In the genomic region with DNA sequence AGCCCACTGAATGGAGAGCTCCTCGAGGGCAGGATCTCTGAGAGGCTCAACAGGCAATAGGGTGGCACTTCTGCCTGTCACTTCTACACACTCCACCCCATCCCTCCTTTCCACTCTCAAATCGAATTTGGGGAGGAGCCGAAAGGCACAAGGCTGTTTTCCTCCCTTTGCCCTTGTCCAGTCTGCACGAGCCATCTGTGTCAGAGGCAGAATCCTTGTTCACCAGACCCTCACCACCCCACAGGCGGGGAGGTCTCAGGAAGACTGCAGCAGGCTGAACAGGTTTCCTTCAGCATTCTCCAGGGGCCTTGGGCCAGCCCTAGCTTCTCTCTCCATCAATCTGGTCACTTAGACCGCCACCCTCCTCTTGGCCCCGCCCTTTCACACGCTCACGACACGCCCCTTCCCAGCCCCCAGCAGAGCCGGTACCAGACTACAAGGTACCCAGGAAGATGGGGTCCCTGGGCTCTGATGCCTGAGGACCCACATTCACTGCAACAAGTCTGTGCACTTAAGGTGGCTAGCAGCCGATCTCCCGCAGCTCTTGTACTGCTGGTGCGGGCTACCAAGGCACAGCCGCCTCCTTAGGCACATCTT, we compare ENCODE assay signal across 8 mouse cellular contexts. TPM values are rescaled to one million over a fixed set of nuclear protein-coding genes. Genes with fewer than 3 reads are reported as not detected.
DNase-seq lines count a peak whose midpoint lies in the region; ATAC-seq and TF ChIP-seq lines count a peak whose summit lies in the region.

No protein-coding gene starts in this region.

- no peak for TF ChIP-seq POLR2A in heart, adult 2 months (IDR thresholded peaks at IDR 0.05; ENCODE audit: insufficient read depth, low read depth, low read length)

- H3K9ac ChIP-seq in heart, adult 2 months (ENCODE audit: low read depth, low read length), result peak overlapping the region; percentile 52
- H3K9ac ChIP-seq in liver, embryonic 13.5 days, result no peak overlapping the region

- H3K4me3 ChIP-seq in embryonic facial prominence, embryonic 10.5 days, result peak overlapping the region; percentile 80
- peak overlapping the region; percentile 32 for H3K4me3 ChIP-seq in heart, adult 2 months
- 0 out of 2 replicates have a peak overlapping the region, but pooled peaks have one; percentile 48 for H3K4me3 ChIP-seq in liver, embryonic 13.5 days (replicated peaks)

- DNase-seq in cerebellum, adult 18-20 months, result peak; percentile 23 to 40
- no peak for DNase-seq in cerebellum, adult 9-10 months
- peak; percentile 81 for DNase-seq in embryonic facial prominence, embryonic 10.5 days (ENCODE audit: low spot score)
- DNase-seq in heart, adult 2 months, result peak; percentile 66 to 79
- DNase-seq in layer of hippocampus, adult 18-20 months (ENCODE audit: low spot score in 2 of 2), result peak; percentile 71 to 84
- no peak for DNase-seq in liver, embryonic 13.5 days
- peak; percentile 82 to 88 for DNase-seq in right cerebral cortex, postnatal 10 days (ENCODE audit: low spot score in 2 of 2)

- H3K4me2 ChIP-seq in liver, embryonic 13.5 days, result peak overlapping the region; percentile 68

- intact Hi-C loops in heart, adult 2 months (cut with DNase I), result loop anchor here (2.0 kb wide), 1 partner anchor 34 kb away; no protein-coding TSS in a partner anchor

- no peaks in the 10 kb centered on the region for H3K36me3 ChIP-seq in embryonic facial prominence, embryonic 10.5 days (replicated peaks)
- no peaks in the 10 kb centered on the region for H3K36me3 ChIP-seq in heart, adult 2 months (ENCODE audit: control insufficient read depth, insufficient read depth, low read length)
- H3K36me3 ChIP-seq in liver, embryonic 13.5 days, result no peaks in the 10 kb centered on the region

- no peak for TF ChIP-seq CTCF in heart, adult 2 months (IDR thresholded peaks at IDR 0.05)

- H3K27me3 ChIP-seq in embryonic facial prominence, embryonic 10.5 days (replicated peaks; ENCODE audit: low read depth, poor library complexity, severe bottlenecking), result peaks cover 23% of the 10 kb centered on the region
- no peaks in the 10 kb centered on the region for H3K27me3 ChIP-seq in heart, adult 2 months (ENCODE audit: control insufficient read depth, insufficient read depth, low read length)
- H3K27me3 ChIP-seq in liver, embryonic 13.5 days, result peaks cover 43% of the 10 kb centered on the region

- peaks cover 91% of the 10 kb centered on the region for H3K4me1 ChIP-seq in embryonic facial prominence, embryonic 10.5 days
- peaks cover 8% of the 10 kb centered on the region for H3K4me1 ChIP-seq in heart, adult 2 months (ENCODE audit: control insufficient read depth, insufficient read depth, low read length)
- H3K4me1 ChIP-seq in liver, embryonic 13.5 days (replicated peaks), result peaks cover 18% of the 10 kb centered on the region; the same call in 1 of the 2 replicates

- H3K9me3 ChIP-seq in embryonic facial prominence, embryonic 10.5 days, result no peaks in the 10 kb centered on the region
- no peaks in the 10 kb centered on the region for H3K9me3 ChIP-seq in liver, embryonic 13.5 days (replicated peaks)

- no peaks in the 10 kb centered on the region for H3K79me2 ChIP-seq in heart, adult 2 months (replicated peaks; ENCODE audit: control insufficient read depth, insufficient read depth, low read length)

- ATAC-seq in liver, embryonic 13.5 days (ENCODE audit: low read depth), result no peak
- no peak for ATAC-seq in megakaryocyte-erythroid progenitor cell, adult 5-6 weeks (replicated peaks; ENCODE audit: low FRiP score, low TSS enrichment, poor library complexity, severe bottlenecking)

- peak overlapping the region; percentile 86 for H3K27ac ChIP-seq in embryonic facial prominence, embryonic 10.5 days (replicated peaks)
- H3K27ac ChIP-seq in heart, adult 2 months, result peak overlapping the region; percentile 59
- H3K27ac ChIP-seq in liver, embryonic 13.5 days, result no peak overlapping the region

- 6% methylated on average over 15 of the region's 15 CpGs for WGBS in embryonic facial prominence, embryonic 10.5 days
- 20% methylated on average over 15 of the region's 15 CpGs for WGBS in heart, adult 2 months
- whole genome bisulfite sequencing in liver, embryonic 13.5 days (ENCODE audit: insufficient replicate concordance), result 44% methylated on average over 15 of the region's 15 CpGs

- no peak for TF ChIP-seq EP300 in heart, adult 2 months (IDR thresholded peaks at IDR 0.05; ENCODE audit: insufficient read depth, low read depth, low read length)

RNA-seq across cellular contexts. Expression of a gene that starts 23.9 kb away (rescaled TPM):
- polyA plus RNA-seq in embryonic facial prominence, embryonic 10.5 days (2016; fragmentation: Nextera tagmentation; extraction: Ambion mirVana), result 24.1 and 27.6 TPM in 2 replicates
- 10 to 100 TPM; 19.1 to 20.7 TPM for total RNA-seq in heart, adult 2 months (2021)
- polyA plus RNA-seq in heart, adult 2 months (2012; rRNA removed), result 15.2 and 16.8 TPM in 2 replicates
- 10 to 100 TPM; 50.5 to 56.8 TPM for total RNA-seq in layer of hippocampus, adult 18-20 months (2021)
- polyA plus RNA-seq in liver, embryonic 13.5 days (2015; fragmentation: Nextera tagmentation; extraction: Ambion mirVana), result 1.1 and 1.8 TPM in 2 replicates
- 0.79 and 3.6 TPM in 2 replicates for total RNA-seq in megakaryocyte-erythroid progenitor cell, adult 5-6 weeks (2014; fragmentation: Nextera tagmentation)
- total RNA-seq in megakaryocyte-erythroid progenitor cell, adult 5-6 weeks (2017), result 0.30 and 0.47 TPM in 2 replicates

Comparison
In these comparisons a context has a peak if more than half of its experiments do, and no peak if none do; other contexts are left out.
1. DNase-seq: peak in cerebellum, adult 18-20 months (2 of 2), embryonic facial prominence, embryonic 10.5 days (single experiment), heart, adult 2 months (2 of 2), layer of hippocampus, adult 18-20 months (2 of 2) and right cerebral cortex, postnatal 10 days (2 of 2); none in cerebellum, adult 9-10 months (single experiment) and liver, embryonic 13.5 days (single experiment).
2. RNA of a gene that starts 23.9 kb away (total RNA-seq): 50.5 to 56.8 TPM in layer of hippocampus, adult 18-20 months and 19.1 to 20.7 TPM in heart, adult 2 months; 0.30 to 3.6 TPM in megakaryocyte-erythroid progenitor cell, adult 5-6 weeks; every median in the first group is over 4 times any median in the second.
3. Peak in every context shown above with its lines, with median percentiles within 50 percentile points of each other: H3K4me3 ChIP-seq.